Mouse (Mus musculus) forebrain, postnatal 0 days (tissue): ENCODE results near the gene Bsdc1. TPM values are rescaled to one million over a fixed set of nuclear protein-coding genes. Genes with fewer than 3 reads are reported as not detected.
"Not testable (repeated sequence)": the region's sequence is repeated elsewhere in the genome, so short reads cannot be mapped to it uniquely, and the experiment has no call there.

ENCODE experiments used
- ATAC-seq: fragments of 200-750 bp; cut with Nextera tagmentation; 2 replicates; pipeline ENCODE4 v1.8.0; 2017; ENCODE audit warnings: mild to moderate bottlenecking, moderate library complexity
- DNase-seq: peaks from one replicate; pipeline ENCODE4 v3.0.0-alpha.2; 2015
- H3K27ac ChIP-seq: fragments of 300-500 bp; sonication (generic); 2 replicates; pipeline ENCODE4 v1.5.1; 2014; ENCODE audit warnings: low read depth, mild to moderate bottlenecking, antibody characterized with exemption, low read length, moderate library complexity, mixed read lengths
- H3K27me3 ChIP-seq: fragments of 300-500 bp; sonication (generic); 2 replicates; pipeline ENCODE4 v1.6.1; 2014; ENCODE audit warnings: mild to moderate bottlenecking, low read length, mixed read lengths; ENCODE audit not compliant: insufficient read depth
- H3K36me3 ChIP-seq: fragments of 300-500 bp; sonication (generic); 2 replicates; pipeline ENCODE4 v1.6.1; 2014; ENCODE audit warnings: mild to moderate bottlenecking, moderate library complexity; ENCODE audit not compliant: insufficient read depth
- H3K4me1 ChIP-seq: fragments of 300-500 bp; sonication (generic); 2 replicates; pipeline ENCODE4 v1.6.1; 2014; ENCODE audit warnings: antibody characterized with exemption; ENCODE audit not compliant: insufficient read depth
- H3K4me2 ChIP-seq: fragments of 300-500 bp; sonication (generic); 2 replicates; pipeline ENCODE4 v1.6.1; 2014; ENCODE audit warnings: low read depth, mild to moderate bottlenecking, moderate library complexity
- H3K4me3 ChIP-seq: fragments of 300-500 bp; sonication (generic); 2 replicates; pipeline ENCODE4 v1.5.1; 2014; ENCODE audit warnings: low read depth, low read length, mixed read lengths
- H3K9ac ChIP-seq: fragments of 300-500 bp; sonication (generic); 2 replicates; pipeline ENCODE4 v1.6.1; 2014; ENCODE audit warnings: mild to moderate bottlenecking
- H3K9me3 ChIP-seq: fragments of 300-500 bp; sonication (generic); 2 replicates; pipeline ENCODE4 v1.6.1; 2016; ENCODE audit warnings: low read length
- CTCF ChIP-seq: sonication (generic); IDR thresholded peaks from 2 replicates; pipeline ENCODE4 v1.5.1; 2016; ENCODE audit warnings: antibody characterized with exemption, control low read depth, low read depth
- WGBS: fragments of 180-500 bp; shearing (Covaris S2); extraction: QIAGEN DNeasy Blood & Tissue Kit; methylation state at CpG from one replicate; pipeline ENCODE4 v1.1.7; 2014; 5-methylcytosine and 5-hydroxymethylcytosine counted together
- polyA plus RNA-seq: library from polyadenylated mRNA; unstranded; fragments of >200 nt; fragmentation: Nextera tagmentation; extraction: Ambion mirVana; gene quantifications from 2 replicates; pipeline ENCODE4 v1.2.1, GENCODE M21; 2015
- total RNA-seq: library from RNA; depleted of rRNA; stranded (reverse); fragments of >200 nt; gene quantifications from 2 replicates; pipeline ENCODE4 v1.2.3, GENCODE M21; 2014

The Bsdc1 gene
- total and polyA plus RNA-seq, 2 experiments from 2014 or later, result 28.4 to 61.6 TPM

DNA sequence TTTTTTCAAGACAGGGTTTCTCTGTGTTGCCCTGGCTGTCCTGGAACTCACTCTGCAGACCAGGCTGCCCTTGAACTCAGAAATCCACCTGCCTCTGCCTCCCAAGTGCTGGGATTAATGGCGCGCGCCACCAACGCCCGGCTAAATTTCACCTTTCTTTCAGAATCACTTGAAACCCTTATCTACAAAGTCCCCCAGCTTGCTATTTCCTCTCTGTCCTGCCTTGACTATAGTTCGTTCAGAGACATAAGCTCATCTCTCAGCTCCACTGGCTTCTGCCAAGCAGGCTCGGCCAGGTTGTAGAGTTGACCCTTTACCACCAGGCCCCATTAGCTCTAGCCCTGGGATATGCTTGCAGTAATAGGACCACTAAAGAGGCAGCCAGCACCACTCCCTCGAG is 14.0 kb upstream of the Bsdc1 start:
- WGBS, result 85% methylated on average over 8 of the region's 8 CpGs
- ATAC-seq, result no peak

DNA sequence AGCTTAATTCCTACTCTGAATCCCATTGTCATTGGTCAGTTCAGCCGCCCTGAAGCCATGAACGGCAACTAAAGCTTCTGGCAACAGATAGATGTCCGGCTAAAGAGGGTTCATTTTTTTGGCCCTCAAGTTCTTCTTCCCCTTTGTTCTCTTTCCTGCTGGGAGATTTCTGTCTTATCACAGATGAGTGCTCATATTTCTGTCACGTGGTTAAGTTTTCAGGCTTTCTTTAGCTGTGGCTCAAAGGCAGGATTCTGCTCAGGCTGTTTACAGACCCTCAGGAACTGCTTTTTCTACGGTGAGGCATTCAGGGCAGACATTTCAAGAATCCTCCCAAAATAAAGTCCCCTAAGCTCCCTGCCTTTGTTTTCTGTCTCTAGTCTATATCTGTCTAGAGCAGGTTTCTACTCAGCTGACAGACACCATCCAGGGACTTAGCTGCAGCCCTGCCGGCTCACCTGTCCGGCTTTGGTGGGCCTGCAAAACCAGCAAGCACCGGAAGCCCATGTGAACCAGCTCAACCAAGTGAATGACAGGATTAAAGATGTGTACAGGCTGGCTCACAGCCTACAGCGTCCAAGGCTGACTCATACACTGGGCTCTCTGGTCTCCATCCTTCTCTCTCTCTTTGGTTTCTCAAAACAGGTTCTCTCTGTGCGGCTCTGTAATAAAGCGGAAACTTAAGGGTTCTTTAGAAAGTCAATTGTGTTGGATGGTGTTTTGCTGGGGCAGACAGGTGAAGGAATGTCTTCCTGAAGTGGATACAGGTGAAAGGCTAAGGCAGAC is 13.4 kb upstream of the Bsdc1 start:
- no peaks in the 10 kb centered on the region for H3K36me3 ChIP-seq
- H3K27ac ChIP-seq, result no peak overlapping the region
- ATAC-seq (no peak), DNase-seq (no peak)
- no peak for TF ChIP-seq CTCF
- no peaks in the 10 kb centered on the region for H3K9me3 ChIP-seq
- H3K9ac ChIP-seq, result no peak overlapping the region
- H3K4me2 ChIP-seq, result no peak overlapping the region
- no peaks in the 10 kb centered on the region for H3K4me1 ChIP-seq
- H3K4me3 ChIP-seq, result no peak overlapping the region
- 79% methylated on average over 11 of the region's 11 CpGs for WGBS
- H3K27me3 ChIP-seq, result no peaks in the 10 kb centered on the region

More for the DNA sequence above, 14.0 kb upstream of the Bsdc1 start:
- Histone ChIP-seq H3K27ac (no peak overlapping the region), H3K9me3 (no peaks in the 10 kb centered on the region), H3K27me3 (no peaks in the 10 kb centered on the region), H3K4me2 (no peak overlapping the region), H3K36me3 (no peaks in the 10 kb centered on the region), H3K9ac (no peak overlapping the region), H3K4me1 (no peaks in the 10 kb centered on the region), H3K4me3 (no peak overlapping the region)
- no peak for DNase-seq
- TF ChIP-seq CTCF, result no peak

DNA sequence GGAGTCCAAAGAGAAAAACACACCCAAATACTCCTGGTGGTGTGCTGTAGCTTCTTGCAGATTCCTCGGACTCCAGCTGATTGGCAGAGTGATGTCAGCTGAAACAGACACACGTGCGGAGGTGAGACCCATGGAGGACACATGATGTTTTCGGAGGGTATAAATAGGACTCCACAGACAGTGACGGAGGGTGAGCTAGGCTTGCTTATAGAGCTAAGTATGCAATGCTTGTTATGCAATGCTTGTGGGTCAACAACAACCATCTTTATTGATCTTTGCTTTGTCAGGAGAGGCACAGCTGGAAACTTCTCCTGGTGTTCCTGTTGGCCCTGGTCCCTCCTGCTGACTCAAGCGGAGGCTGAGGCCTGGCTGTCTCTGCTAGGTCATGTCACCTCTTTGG is 12.7 kb upstream of the Bsdc1 start:
- DNase-seq, result no peak

DNA sequence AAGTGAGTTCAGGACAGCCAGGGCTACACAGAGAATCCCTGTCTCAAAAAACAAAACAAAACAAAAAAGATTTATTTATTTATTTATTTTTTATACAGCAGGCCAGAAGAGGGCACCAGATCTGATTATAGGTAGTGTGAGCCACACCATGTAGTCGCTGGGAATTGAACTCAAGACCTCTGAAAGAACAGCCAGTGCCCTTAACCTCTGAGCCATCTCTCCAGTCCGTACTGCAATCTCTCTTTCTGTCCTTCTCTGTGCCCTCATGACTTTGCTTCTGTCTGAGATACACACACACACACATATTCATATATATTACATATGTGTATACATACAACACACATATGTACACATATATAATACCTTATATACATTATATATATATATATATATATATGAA is 10.5 kb upstream of the Bsdc1 start:
- Histone ChIP-seq H3K4me1 (no peaks in the 10 kb centered on the region), H3K4me3 (no peak overlapping the region), H3K9me3 (no peaks in the 10 kb centered on the region), H3K9ac (no peak overlapping the region), H3K27ac (no peak overlapping the region), H3K27me3 (no peaks in the 10 kb centered on the region), H3K4me2 (no peak overlapping the region), H3K36me3 (no peaks in the 10 kb centered on the region)
- ATAC-seq (no peak), DNase-seq (no peak)
- no peak for TF ChIP-seq CTCF
- 75% methylated on average over 2 of the region's 2 CpGs for WGBS

More for the DNA sequence above, 12.7 kb upstream of the Bsdc1 start:
- H3K27ac ChIP-seq, result no peak overlapping the region
- no peaks in the 10 kb centered on the region for H3K27me3 ChIP-seq
- H3K9ac ChIP-seq, result no peak overlapping the region
- no peaks in the 10 kb centered on the region for H3K4me1 ChIP-seq
- H3K4me2 ChIP-seq, result no peak overlapping the region
- no peaks in the 10 kb centered on the region for H3K9me3 ChIP-seq
- no peak overlapping the region for H3K4me3 ChIP-seq
- ATAC-seq, result no peak
- TF ChIP-seq CTCF, result no peak
- 87% methylated on average over 6 of the region's 6 CpGs for WGBS
- H3K36me3 ChIP-seq, result no peaks in the 10 kb centered on the region

DNA sequence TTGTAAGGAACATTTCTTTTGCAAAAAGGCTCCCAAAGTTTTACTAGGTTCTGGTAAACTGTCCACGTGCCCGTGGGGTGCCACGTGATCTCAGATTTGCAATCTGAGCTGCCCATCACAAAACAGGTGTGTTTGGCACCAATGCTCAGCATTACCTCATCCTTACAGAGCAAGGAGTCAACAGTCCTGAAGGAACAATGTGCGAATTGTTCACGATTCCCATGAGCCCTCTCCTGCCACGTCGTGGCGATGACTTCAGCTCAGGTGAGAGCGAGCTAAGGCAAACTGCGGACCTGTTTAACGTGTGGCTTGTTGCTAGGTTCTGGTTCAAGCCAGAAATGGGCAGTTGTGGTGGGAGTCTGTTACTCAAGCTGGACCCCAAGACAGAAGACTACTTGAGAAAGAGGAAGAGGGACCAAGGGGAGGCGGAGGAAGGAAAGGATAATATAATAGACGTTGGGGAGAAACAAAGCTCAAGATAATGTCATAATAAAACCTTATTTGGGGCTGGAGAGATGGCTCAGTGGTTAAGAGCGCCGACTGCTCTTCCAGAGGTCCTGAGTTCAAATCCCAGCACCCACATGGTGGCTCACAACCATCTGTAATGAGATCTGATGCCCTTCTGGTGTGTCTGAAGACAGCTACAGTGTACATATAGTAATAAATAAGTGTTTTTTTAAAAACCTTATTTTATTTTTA is 9.8 kb upstream of the Bsdc1 start:
- TF ChIP-seq CTCF, result no peak
- Histone ChIP-seq H3K27ac (no peak overlapping the region), H3K4me3 (no peak overlapping the region), H3K9ac (no peak overlapping the region), H3K27me3 (no peaks in the 10 kb centered on the region), H3K4me2 (no peak overlapping the region), H3K9me3 (no peaks in the 10 kb centered on the region), H3K4me1 (no peaks in the 10 kb centered on the region), H3K36me3 (no peaks in the 10 kb centered on the region)
- 84% methylated on average over 15 of the region's 15 CpGs for WGBS
- ATAC-seq (no peak), DNase-seq (no peak)

DNA sequence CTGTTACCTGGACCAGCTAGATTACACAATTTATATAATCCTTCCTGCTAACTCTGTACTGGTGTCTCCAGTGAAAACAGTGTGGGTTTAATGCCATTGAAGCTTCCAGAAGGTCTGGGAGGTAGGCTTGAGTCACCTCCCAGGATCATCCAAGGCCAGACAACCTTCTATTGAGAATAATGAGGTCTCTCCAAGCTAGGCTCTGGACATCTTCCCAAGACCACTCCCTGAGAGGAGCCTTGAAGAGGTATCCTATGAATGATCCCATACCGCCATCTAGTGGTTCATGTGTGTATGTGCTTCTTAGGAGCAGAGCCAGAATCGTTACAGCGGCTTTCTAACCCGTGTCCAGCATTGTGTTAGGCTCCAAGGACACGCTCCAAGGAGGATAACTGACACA is 6.1 kb upstream of the Bsdc1 start:
- DNase-seq, result peak; percentile 91
- ATAC-seq, result peak; percentile 84
- H3K4me1 ChIP-seq, result no peaks in the 10 kb centered on the region
- peak; percentile 98 for TF ChIP-seq CTCF
- no peak overlapping the region for H3K27ac ChIP-seq
- H3K27me3 ChIP-seq, result no peaks in the 10 kb centered on the region
- no peak overlapping the region for H3K4me3 ChIP-seq
- H3K36me3 ChIP-seq, result no peaks in the 10 kb centered on the region
- WGBS, result 0% methylated on average over 5 of the region's 5 CpGs
- no peak overlapping the region for H3K4me2 ChIP-seq
- no peak overlapping the region for H3K9ac ChIP-seq
- H3K9me3 ChIP-seq, result no peaks in the 10 kb centered on the region

DNA sequence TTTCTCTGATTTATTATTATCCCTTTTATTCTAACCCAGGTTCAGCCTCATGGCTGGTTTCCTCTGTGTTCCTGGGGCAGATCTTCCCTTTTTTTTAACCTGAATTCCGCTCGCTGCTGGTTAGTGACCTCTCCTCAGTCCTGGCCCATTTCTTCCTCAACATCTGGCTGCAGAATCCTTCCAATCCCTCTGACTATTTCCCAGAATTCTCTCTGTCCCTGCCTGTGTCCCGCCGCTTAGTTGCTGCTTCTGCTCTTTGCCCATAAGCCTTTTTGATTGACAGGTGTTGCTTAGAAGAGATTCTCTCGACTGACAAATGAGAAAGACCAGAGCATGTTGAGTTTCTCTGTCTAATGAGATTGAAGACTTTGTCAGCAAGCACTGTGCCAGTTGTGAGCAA is 5.3 kb upstream of the Bsdc1 start:
- no peaks in the 10 kb centered on the region for H3K9me3 ChIP-seq
- DNase-seq (no peak), ATAC-seq (no peak)
- no peaks in the 10 kb centered on the region for H3K36me3 ChIP-seq
- no peak for TF ChIP-seq CTCF
- H3K27ac ChIP-seq, result no peak overlapping the region
- no peak overlapping the region for H3K4me3 ChIP-seq
- H3K4me1 ChIP-seq, result no peaks in the 10 kb centered on the region
- no peak overlapping the region for H3K4me2 ChIP-seq
- no peaks in the 10 kb centered on the region for H3K27me3 ChIP-seq
- 45% methylated on average over 5 of the region's 5 CpGs for WGBS
- no peak overlapping the region for H3K9ac ChIP-seq

DNA sequence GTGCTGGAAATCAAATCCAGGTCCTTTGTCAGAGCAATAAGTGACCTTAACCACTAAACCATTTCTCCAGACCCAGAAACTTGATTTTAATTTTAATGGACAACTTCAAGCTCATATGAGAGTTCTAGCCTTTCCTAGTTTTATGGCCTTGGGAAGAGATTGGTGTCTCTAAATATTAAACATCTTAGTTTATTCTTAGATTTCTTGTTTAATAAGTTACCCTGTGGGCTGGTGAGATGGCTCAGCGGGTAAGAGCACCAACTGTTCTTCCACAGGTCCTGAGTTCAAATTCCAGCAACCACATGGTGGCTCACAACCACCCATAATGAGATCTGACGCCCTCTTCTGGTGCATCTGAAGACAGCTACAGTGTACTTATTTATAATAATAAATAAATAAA is 4.1 kb upstream of the Bsdc1 start:
- not testable (repeated sequence) for H3K9me3 ChIP-seq, H3K4me1 ChIP-seq, H3K4me3 ChIP-seq, H3K27ac ChIP-seq, ATAC-seq, DNase-seq, H3K27me3 ChIP-seq, H3K36me3 ChIP-seq, H3K4me2 ChIP-seq, H3K9ac ChIP-seq
- 86% methylated on average over 2 of the region's 2 CpGs for WGBS
